Mouse (Mus musculus) lung, postnatal 4 days (tissue): Measurements from ENCODE around the gene Prpsap1.

ENCODE experiments used
- DNase-seq, 2 experiments: peaks; one replicate each; pipeline ENCODE4 v3.0.0; 2021

The Prpsap1 gene

GRCm38 (mm10) chr11:116493795-116494252, at the start of gene Prpsap1:
Prpsap1 (minus strand) TSS chr11:116494202.
- peak; percentile 56 to 69 for DNase-seq

GRCm38 (mm10) chr11:116543110-116543509, 49.1 kb upstream of the Prpsap1 start:
- peak in 1 of 2 experiments; percentile 66 for DNase-seq

GRCm38 (mm10) chr11:116541183-116541582, 47.2 kb upstream of the Prpsap1 start:
- no peak for DNase-seq

GRCm38 (mm10) chr11:116538142-116538735, 44.2 kb upstream of the Prpsap1 start:
- DNase-seq: no peak

GRCm38 (mm10) chr11:116537388-116537787, 43.4 kb upstream of the Prpsap1 start:
- DNase-seq: no peak

- no peak for DNase-seq
Measured at GRCm38 (mm10) chr11:116536685-116537084, 42.7 kb upstream of the Prpsap1 start.

- DNase-seq: peak; percentile 71 to 83
Measured at GRCm38 (mm10) chr11:116534154-116534865, 40.3 kb upstream of the Prpsap1 start.

GRCm38 (mm10) chr11:116533341-116534153, 39.5 kb upstream of the Prpsap1 start:
- DNase-seq: peak in 1 of 2 experiments; percentile 50

GRCm38 (mm10) chr11:116532810-116533338, 38.9 kb upstream of the Prpsap1 start:
- DNase-seq: peak; percentile 83 to 89

GRCm38 (mm10) chr11:116532262-116532809, 38.3 kb upstream of the Prpsap1 start:
- peak; percentile 48 to 60 for DNase-seq

- peak in 1 of 2 experiments; percentile 35 for DNase-seq
Measured at GRCm38 (mm10) chr11:116531371-116532191, 37.6 kb upstream of the Prpsap1 start.

GRCm38 (mm10) chr11:116530187-116531147, 36.5 kb upstream of the Prpsap1 start, which contains the start of gene Sphk1:
Sphk1 (plus strand) TSS chr11:116530925.
- peak; percentile 64 to 80 for DNase-seq

GRCm38 (mm10) chr11:116528636-116529320, 34.8 kb upstream of the Prpsap1 start:
- DNase-seq: no peak

GRCm38 (mm10) chr11:116523699-116524189, 29.7 kb upstream of the Prpsap1 start:
- peak; percentile 51 to 68 for DNase-seq

GRCm38 (mm10) chr11:116522886-116523698, 29.1 kb upstream of the Prpsap1 start:
- DNase-seq: peak in 1 of 2 experiments; percentile 38

- DNase-seq: peak in 1 of 2 experiments; percentile 56
Measured at GRCm38 (mm10) chr11:116522046-116522445, 28.0 kb upstream of the Prpsap1 start.

GRCm38 (mm10) chr11:116521143-116521542, 27.1 kb upstream of the Prpsap1 start:
- peak in 1 of 2 experiments; percentile 47 for DNase-seq

- DNase-seq: peak; percentile 45 to 82
Measured at GRCm38 (mm10) chr11:116518482-116518881, 24.5 kb upstream of the Prpsap1 start.
